Mouse (Mus musculus): ENCODE data around the gene Wscd1.
A peak's percentile ranks its signal among the peaks of the same experiment; 100 is the strongest.
"Not testable (repeated sequence)": the region's sequence is repeated elsewhere in the genome, so short reads cannot be mapped to it uniquely, and the experiment has no call there.

Wscd1 gene

GRCm38 (mm10) chr11:71771074-71771473 lies 21.4 kb downstream of the Wscd1 start:
- DNase-seq, result no peak

GRCm38 (mm10) chr11:71772056-71772455 lies 22.3 kb downstream of the Wscd1 start:
- DNase-seq, result no peak

- DNase-seq, result no peak
These were observed 23.1 kb downstream of the Wscd1 start for GRCm38 (mm10) chr11:71772802-71773201.

- peak; percentile 34 to 48 for DNase-seq
These were observed 24.5 kb downstream of the Wscd1 start for GRCm38 (mm10) chr11:71773986-71774767.

- peak in 1 of 2 experiments; percentile 53 for DNase-seq
These were observed 25.3 kb downstream of the Wscd1 start for GRCm38 (mm10) chr11:71775056-71775455.

GRCm38 (mm10) chr11:71779642-71780041 lies 29.9 kb downstream of the Wscd1 start:
- DNase-seq, result no peak

GRCm38 (mm10) chr11:71781737-71782354 lies 32.1 kb downstream of the Wscd1 start:
- no peak for DNase-seq

- no peak for DNase-seq
These were observed 35.8 kb downstream of the Wscd1 start for GRCm38 (mm10) chr11:71785499-71785898.

GRCm38 (mm10) chr11:71788209-71788608 lies 38.5 kb downstream of the Wscd1 start:
- no peak for DNase-seq

GRCm38 (mm10) chr11:71790227-71790626 lies 40.5 kb downstream of the Wscd1 start:
- no peak for DNase-seq

- no peak for DNase-seq
These were observed 49.5 kb downstream of the Wscd1 start for GRCm38 (mm10) chr11:71799206-71799605.

- no peak for DNase-seq
These were observed 58.8 kb downstream of the Wscd1 start for GRCm38 (mm10) chr11:71808521-71808920.

- no peak for DNase-seq
These were observed 62.1 kb downstream of the Wscd1 start for GRCm38 (mm10) chr11:71811828-71812227.

- no peak for DNase-seq
These were observed 63.2 kb downstream of the Wscd1 start for GRCm38 (mm10) chr11:71812921-71813320.

GRCm38 (mm10) chr11:71814511-71814910 lies 64.8 kb downstream of the Wscd1 start:
- DNase-seq, result no peak

GRCm38 (mm10) chr11:71815326-71815725 lies 65.6 kb downstream of the Wscd1 start:
- no peak for DNase-seq

- no peak for DNase-seq
These were observed 67.2 kb downstream of the Wscd1 start for GRCm38 (mm10) chr11:71816918-71817317.

- peak; percentile 9 to 57 for DNase-seq
These were observed 67.6 kb downstream of the Wscd1 start for GRCm38 (mm10) chr11:71817341-71817740.

- peak; percentile 8 to 54 for DNase-seq
These were observed 68.4 kb downstream of the Wscd1 start for GRCm38 (mm10) chr11:71818111-71818510.

GRCm38 (mm10) chr11:71819901-71820300 lies 70.2 kb downstream of the Wscd1 start:
- no peak for DNase-seq

GRCm38 (mm10) chr11:71820847-71821246 lies 71.1 kb downstream of the Wscd1 start:
- no peak for DNase-seq

- not testable (repeated sequence) for DNase-seq
These were observed 71.8 kb downstream of the Wscd1 start for GRCm38 (mm10) chr11:71821526-71821925.

- DNase-seq, result no peak
These were observed 72.3 kb downstream of the Wscd1 start for GRCm38 (mm10) chr11:71822031-71822430.

- DNase-seq, result no peak
These were observed 75.3 kb downstream of the Wscd1 start for GRCm38 (mm10) chr11:71824971-71825370.

Measured in kidney, adult 8-10 months (tissue).